Mouse (Mus musculus) right cerebral cortex, postnatal 14 days (tissue): ENCODE measurements around the gene Wipf3.

Experiments
- DNase-seq: peaks from one replicate; pipeline ENCODE4 v3.0.0; 2022

The Wipf3 gene

DNA sequence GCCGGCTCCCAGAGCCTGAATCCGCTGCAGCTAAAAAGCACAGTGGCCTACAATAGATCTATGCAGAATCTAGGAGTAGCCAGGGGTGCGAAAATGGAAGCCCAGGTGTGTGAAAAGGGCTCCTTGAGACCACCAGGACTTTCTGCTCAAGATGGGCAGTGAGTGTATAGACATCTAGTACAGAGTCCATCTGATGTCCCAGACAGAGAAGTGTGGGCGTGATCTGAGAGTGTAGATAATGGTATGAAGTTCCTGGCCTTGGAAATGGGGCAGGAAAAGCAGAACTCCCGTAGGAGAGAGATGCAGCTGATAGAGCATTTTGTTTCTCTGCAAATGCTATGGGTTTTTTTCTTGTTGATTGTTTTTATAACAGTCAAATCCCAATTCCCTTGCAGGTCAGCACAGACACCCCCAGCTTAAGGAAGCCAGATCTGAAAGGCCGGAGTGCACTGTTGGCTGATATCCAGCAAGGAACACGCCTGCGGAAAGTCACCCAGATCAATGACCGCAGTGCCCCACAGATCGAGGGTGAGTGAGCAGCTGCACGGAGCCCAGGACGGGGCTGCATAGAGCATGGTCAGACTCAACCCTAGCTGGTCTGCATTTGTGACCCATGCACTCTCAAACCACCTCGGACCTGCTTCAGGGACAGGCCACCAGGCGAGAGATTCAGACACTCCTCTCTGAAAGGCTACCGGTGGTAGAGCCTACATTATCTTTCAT, 52.1 kb downstream of the Wipf3 start:
- DNase-seq, result no peak

DNA sequence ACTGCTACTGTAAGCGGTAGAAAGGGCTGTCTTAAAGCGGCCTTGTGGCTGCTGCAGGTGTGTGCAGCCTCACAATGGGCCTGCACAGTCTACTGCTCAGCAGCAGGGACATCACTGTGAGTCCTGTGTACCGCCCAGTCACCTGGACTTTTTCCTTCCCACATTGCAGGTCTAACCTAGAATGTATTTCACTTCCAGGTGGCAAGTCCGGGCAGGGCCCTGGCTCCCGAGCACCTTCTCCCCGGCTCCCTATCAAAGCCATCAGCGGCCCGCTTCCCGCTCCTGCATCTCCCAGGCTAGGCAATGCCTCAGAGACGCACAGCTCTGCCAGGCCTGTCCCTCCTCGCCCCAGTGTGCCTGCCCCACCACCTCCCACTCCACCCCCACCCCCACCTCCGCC, 55.6 kb downstream of the Wipf3 start:
- DNase-seq, result no peak

DNA sequence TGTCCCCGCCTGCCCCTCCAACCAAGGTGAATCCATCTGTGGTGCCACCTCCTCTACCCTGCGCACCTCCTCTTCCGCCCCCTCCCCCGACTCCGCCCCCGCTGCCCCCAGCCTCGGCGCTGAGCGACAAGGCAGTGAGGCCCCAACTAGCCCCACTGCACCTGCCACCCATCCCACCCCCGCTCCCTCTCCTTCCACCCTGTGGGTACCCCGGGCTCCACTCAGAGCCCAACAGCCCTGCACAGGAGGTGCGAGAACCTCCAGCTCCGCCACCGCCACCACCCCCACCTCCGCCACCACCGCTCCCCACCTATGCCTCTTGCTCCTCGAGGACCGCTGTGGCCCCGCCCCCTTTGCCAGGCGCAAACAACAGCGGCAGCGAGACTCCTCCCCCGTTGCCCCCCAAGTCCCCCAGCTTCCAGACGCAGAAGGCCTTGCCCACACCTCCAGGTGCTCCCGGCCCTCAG, 56.1 kb downstream of the Wipf3 start:
- no peak for DNase-seq

DNA sequence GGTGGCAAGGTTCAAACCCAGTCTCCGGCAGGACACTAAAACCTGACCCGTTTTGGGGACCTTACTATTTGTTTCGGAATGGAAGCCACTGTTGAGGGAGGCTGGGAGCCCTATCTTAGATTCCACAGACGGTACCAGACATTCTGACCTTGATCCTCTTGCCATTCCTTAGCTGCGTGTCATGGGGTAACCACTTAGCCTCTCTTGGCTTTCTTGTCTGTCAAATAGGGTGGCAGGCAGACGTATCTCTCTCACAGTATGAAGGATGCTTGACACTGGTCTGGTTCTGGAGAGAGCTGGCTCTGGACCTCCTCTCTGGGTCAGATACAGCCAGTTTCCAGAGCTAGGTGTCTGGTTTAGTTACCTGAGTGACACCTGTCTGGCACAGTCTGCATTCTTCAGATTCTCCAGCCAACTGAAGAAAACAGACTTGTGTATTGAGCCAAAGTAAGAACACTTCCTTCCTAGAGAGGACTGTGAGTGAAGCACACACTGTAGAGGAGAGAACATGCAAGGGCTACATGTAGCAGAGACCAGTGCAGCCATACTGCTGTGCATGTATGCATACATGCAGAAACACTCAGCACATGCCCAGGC, 56.7 kb downstream of the Wipf3 start:
- DNase-seq, result no peak

DNA sequence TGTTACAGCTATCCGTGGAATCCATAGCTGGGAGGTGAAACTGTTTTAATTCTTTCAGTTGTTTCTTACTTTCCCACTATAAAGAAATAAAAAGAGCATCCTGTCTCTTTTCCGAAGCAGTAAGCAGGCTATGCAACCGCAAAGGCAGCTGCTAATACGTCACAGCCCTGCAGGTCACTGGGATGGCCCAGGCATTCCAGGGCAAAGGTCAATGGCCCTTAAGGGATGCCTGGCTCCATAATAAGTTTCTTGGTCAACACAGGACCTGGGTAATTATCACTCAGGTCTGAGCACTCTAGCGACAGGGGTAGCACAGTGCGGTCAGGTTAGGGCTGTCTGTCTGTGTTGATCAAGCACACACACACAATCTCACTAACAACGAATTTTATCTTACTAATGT, 61.7 kb downstream of the Wipf3 start:
- DNase-seq, result no peak

DNA sequence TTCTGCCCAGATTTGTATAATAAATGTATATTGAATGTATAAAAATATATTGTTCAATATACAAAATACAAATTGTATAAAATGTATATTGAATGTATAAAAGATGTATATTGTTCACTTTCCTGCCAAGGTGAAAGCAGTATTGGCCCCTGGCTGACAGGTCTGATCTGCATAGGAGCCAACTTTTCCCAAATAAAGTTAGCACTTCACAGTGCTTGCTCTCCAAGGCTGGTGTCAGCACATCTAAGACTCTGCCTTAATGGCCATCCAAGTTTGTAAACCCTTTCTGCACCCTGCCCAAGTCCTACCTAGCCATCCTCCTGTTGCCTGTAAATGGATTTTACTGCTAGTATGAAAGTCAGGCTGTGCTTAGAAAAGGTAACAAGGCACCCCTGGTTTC, 64.7 kb downstream of the Wipf3 start:
- no peak for DNase-seq

DNA sequence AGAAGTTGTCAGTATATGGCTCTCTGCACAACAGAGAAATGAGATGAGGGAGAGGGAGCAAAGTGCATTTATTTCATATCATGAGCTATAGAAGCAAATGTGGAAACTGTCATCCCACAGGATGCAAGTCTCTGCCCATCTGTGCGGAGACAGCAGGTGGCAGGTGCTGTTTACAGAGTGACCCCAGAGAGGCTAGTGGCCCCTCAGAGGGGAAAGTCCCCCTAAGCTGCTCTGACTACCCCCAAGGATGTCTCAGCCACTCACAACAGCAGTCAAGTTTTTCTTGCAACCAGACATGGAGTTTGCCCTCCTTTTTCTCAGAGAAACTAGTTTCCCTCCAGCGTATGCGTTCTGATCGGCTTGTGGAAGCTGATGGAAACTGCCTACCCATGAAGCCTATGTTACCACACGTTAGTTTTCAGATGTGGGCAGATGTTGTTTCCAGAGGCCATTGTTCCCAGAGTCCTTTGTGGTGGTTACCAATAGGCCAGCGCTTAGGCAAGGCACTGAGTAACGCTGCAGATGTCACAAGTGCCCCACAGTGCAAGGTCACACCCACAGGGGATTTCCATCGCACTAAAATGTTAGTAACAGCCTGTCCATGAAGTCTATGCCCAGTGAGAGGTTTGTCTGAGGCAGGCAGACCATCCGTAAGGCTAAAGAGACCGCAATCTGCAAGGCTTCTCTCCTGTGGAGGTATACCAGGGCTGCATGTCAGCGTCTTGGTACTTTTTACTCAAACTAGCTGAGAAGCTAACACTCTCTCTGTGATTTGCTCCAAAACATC, 65.4 kb downstream of the Wipf3 start:
- DNase-seq, result no peak

DNA sequence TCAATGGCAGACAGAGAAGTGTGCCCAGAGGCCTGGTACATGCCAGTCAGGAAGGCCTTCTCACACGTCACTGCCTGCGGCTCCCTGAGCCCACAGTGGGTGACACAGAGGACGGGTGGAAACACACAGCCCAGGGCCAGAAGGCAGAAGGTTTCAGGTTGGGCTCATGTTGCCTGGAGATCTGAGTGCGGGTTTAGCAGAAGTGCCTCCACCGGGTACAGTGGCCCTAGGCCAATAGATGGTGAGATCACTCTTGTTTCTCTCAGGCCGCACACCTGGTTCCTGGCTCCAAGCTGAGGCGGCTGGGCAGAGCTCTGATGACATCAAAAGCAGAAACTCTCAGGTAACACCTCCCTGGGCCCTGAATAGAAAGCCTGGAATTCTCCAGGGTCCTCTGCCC, 66.8 kb downstream of the Wipf3 start:
- DNase-seq, result no peak

DNA sequence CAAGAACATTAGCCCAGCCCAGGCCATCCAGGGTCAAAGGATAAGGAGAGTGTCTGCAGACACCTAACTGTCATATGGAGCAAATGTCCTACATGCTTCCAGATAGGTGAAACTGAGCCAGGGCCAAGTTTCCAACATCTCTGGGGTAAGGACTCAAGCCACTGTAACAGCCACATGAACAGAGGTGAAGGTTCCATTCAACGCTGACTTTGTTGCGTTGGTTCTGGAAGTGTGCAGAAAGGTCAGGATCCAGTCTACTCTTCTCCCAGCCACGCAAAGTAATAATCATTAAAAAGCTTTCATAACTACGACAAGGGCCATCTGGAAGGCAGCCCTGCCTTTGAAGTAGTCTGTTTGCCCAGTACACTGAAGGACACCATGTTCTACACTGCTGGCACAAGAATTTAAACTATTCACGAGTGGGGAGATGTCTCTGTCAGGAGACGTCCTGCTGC, 73.3 kb downstream of the Wipf3 start:
- DNase-seq, result no peak

DNA sequence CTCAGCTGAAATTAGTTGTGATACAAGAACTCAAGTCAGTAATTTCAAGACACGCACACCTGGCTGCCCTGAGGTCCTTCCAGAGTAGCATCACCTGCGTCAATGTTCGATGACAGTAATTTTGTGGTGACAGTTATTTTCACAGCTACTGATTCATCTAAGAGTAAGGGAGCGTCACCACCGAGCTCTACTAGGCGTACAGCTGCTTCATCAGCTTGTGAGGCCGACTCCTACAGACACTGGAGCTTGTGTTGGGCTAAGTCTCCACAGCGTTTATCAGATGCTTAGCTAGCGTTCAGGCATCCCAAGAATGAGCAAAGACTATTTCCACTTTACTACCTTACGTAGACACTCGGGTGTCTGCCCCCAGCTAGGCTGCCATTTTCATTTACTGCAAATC, 76.9 kb downstream of the Wipf3 start:
- no peak for DNase-seq

DNA sequence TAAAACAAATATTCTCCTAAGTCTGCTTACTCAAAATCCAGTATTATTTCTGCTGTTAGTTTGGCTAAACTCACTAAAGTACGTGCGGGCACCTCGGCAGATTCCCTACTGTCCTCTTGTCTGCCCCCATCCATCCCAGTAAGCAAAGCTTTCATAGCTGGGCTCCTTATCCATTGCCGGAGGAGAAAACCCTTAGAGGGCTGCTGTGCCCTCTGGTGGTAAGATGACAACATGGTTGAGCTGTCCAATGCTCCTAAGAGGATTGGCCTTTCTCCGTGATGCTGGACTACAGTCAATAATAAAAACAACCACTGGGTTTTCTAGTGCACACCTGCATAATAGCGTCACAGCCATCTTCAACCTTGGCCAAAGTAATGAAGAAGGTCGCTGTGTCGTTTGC, 77.6 kb downstream of the Wipf3 start:
- peak; percentile 58 for DNase-seq

DNA sequence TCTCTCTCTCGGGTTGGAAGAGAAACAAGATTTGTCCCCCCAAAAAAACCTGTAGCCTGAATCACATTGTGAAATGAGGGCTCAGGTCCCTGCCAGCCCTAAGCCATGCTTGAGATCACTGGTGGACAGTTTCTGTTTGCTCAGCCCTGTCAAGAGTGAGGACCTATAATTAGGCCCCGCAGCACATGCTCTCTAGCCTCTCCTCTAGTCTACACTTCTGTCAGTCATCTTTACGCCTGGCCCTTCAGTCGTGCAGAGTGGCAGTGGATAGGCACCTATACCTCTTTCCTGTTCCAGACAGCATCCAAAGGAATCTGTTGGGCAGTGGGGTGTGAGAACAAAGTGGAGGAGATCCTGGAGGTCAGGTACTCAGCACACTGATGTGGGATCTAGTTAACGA, 78.4 kb downstream of the Wipf3 start:
- no peak for DNase-seq

DNA sequence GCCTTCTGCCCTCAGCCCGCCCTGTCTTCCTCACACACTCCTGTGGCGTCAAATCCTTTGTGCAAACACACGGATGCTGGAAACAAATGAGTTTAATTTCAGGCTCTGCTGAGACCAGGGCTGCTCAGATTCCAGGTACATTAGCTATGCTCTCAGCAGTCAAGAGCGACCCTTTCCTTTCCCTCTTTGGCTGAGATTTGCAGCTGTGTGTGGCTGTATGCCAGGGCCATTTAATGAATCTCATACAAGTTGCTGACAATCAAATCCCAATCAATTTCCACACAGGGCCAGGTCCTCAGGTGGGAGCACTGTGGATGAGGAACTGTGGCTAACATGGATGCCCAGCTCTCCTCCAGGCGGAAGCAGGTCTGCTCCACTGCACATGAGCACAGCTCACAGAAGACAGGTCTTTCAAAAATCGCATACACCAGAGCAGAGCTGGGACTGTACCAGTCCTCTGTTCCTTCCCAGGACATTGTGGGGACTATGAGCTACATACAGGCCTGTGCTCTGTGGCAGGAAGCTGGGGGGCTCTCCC, 78.9 kb downstream of the Wipf3 start:
- DNase-seq, result no peak

DNA sequence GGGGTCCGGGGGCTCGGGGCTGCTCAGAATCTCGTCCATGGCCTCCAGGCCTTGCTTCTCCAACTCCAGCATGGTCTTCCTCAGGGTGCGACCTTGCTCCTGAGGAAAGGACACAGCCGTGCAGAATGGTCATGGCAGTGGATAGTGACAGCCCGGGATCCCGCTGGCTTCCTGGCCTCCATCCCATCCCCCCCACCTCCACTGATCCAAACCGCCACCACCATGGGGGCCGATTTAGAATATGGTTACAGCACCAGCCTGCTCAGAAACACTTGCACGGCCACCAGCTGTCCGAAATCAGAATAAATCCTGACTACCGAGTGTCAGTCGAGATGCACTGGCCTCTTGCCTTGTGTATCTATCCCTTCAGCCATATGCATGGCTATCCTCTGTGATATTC, 79.9 kb downstream of the Wipf3 start:
- no peak for DNase-seq

DNA sequence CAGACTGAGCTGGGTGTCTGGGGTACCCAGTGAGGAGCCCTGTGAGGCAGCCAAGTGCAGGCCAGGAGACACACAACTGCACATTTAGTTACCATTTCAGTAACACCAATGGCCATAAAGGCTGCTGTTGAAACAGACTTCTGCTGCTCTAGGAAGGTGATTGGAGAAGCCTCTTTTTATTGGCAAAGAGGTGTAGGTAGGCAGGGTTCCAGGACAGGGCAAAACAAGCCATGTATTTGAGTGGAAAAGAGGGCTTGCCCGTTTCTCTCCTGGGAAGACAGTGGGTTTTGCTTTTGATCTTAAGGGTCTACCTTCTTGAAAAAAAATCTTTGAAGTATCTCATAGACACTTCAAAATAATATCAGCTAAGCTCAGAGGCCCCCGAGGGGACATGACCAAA, 82.9 kb downstream of the Wipf3 start:
- no peak for DNase-seq

DNA sequence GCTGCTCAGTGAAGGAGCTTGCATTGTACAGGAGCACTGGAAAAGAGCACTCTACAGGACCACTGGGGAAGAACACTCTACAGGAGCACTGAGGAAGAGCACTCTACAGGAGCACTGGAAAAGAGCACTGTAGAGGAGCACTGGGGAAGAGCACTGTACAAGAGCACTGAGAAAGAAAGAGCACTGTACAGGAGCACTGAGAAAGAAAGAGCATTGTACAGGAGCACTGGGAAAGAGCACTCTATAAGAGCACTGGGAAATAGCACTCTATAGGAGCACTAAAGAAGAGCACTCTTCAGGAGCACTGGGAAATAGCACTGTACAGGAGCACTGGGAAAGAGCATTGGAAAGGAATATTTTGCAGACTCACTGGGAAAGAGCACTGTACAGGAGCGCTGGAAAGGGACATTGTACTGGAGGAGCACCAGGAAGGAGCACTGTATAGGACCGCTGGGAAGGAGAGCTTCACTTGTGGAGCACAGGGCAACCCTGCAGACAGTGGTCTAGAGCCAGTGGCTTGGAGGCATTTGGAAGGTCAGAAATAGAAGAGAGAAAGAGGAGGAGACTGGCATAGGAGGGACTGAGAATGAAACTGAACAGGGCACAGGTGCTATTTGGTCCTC, 87.2 kb downstream of the Wipf3 start:
- DNase-seq, result no peak

DNA sequence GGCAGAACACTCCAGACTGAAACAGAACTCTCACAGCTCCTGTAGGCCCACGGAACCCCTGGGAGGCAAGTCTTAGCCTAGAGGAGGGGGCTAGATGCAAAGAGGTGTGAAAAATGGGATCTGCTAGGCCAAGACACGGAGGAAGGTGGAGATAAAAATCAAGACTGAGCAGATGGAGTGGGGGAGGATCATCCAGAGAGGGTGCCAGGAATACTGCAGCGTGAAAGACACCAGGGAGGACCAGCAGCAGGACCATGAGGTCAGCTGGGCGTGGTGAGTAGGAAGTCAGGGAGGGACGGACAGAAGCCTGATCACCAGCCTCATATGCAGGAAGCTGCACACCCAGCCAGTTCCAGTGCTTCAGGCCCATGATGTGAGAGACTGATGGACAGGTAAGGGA, 89.4 kb downstream of the Wipf3 start:
- no peak for DNase-seq

DNA sequence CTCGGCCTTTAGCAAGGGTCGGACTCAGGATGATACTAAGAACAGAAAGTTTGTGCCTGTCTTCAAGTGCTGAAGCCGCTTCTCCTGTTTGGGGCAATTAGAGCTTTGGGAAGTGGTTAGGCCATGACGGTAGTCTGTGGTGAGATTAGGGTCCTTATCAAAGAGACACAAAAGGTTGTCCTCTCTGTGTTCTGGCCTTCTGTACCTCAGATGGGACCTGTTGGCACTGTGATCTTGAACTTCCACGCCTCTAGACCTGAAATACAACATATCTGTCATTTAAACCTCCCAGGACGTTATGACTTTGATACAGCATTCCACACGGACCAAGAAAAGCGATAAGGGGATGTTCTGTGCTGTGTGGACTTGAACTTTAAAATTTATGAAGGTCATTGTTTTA, 99.3 kb downstream of the Wipf3 start:
- DNase-seq, result no peak

DNA sequence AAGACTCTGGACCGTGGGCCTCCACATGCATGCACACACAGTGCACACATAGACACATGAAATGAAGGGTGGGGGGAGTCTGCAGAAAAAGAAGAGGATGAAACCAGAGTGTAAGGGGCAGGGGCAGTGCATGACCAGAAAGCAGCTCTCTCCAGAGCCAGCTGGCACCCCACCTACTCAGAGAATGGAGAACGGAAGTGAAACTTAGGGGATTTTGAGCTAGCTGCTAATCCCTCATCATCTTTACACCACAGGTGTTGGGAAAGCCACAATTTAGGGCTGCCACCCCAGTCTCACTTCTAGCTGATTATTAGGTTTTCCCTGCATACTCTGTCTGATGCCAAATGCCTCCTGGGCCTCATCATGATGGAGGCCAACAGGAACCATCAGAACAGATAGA, 100.8 kb downstream of the Wipf3 start:
- DNase-seq, result no peak

DNA sequence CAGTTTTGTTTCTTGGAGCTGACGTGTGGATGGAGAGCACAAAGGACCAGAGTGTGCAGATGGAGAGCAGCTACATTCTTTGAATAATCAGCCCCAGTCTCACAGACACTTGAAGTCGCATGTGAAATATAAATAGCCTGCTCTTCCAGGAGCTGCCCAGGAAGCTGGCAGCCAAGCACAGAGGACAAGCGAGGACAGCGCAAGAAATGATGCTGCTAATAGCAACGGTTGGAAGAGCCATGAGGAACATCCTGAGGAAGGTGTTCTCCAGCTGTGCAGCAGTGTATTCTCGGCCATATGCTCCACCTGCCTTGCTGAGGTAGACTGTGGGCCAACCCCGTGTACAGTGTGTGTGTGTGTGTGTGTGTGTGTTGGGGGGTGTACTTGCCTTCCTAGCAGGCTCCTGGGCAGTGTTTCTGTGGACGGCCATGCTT, 101.7 kb downstream of the Wipf3 start:
- DNase-seq, result no peak

DNA sequence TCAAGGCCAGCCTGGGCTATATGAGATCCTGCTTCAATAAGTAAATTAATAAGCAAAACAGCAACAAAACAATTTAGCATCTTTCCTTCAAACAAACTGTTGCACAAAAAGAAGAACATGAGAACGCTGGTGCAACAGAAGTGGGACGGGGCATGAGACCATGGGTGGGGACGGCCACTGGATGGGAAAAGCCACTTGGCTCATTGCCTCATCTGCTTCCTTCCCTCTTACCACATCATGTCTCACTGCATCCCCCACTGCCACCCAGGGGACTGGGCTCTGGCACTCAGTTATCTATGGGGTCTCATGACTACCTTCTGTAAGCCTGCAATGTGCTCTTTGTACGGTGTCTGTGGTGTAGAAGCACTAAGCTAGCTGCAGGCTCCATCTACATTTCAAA, 106.1 kb downstream of the Wipf3 start:
- no peak for DNase-seq

DNA sequence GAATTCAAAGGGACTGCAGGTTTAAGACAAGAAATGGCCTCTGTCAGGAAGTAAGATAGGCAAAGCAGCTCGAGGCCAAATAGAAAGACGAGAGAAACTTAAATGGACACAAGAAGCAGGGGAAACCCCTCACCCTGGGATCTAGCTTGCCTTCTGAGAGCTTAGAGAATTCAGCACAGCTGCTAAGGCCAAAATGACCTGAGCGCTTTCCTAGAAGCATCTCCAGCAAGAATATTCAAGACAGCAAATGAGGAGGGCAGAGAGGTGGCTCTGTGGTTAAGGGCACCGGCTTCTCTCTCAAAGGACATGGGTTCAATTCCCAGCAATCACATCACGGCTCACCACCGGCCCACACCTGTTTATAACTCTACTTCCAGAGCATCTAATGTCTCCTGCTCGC, 107.7 kb downstream of the Wipf3 start:
- no peak for DNase-seq

DNA sequence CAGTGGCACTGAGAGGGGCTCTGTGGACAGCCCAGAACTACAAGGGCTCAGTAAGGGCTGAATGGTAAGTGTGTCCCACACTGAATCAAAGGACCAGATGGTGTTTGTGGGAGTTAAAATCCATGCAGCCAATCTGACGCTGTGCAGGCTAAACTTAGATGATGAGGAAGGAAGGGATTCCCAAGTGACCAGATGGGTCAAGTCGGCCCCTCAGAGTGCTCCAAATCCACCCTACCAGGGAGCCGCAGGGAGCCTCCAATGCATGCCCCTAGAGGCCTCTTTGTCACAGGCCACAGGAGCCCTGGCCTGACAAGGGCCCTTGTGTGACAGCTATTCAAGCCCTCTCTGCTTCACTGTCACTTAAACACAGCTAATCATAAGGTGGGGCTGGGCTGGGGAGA, 109.4 kb downstream of the Wipf3 start:
- no peak for DNase-seq
